Mouse (Mus musculus) ovary, postnatal 36 days (tissue): ENCODE measurements around the gene Mettl3.
"Not testable (repeated sequence)": the region's sequence is repeated elsewhere in the genome, so short reads cannot be mapped to it uniquely, and the experiment has no call there.

Source experiments
- DNase-seq: peaks from one replicate; pipeline ENCODE4 v3.0.0; 2022; ENCODE audit warnings: low spot score, mixed read lengths

Gene Mettl3

GRCm38 (mm10) chr14:52304644-52305271 is at the start of gene Mettl3:
Mettl3 (minus strand) TSS chr14:52305128.
- peak; percentile 86 for DNase-seq

GRCm38 (mm10) chr14:52339512-52339852 is 34.6 kb upstream of the Mettl3 start:
- no peak for DNase-seq

GRCm38 (mm10) chr14:52338751-52339511 is 34.0 kb upstream of the Mettl3 start:
- DNase-seq, result no peak

- DNase-seq, result no peak
Measured at GRCm38 (mm10) chr14:52332171-52332570, 27.2 kb upstream of the Mettl3 start.

- no peak for DNase-seq
Measured at GRCm38 (mm10) chr14:52331069-52331750, 26.3 kb upstream of the Mettl3 start.

- DNase-seq, result no peak
Measured at GRCm38 (mm10) chr14:52327910-52328812, 23.2 kb upstream of the Mettl3 start, which contains the start of gene Sall2. Sall2 (minus strand) TSS chr14:52328762.

- no peak for DNase-seq
Measured at GRCm38 (mm10) chr14:52327375-52327901, 22.5 kb upstream of the Mettl3 start.

- DNase-seq, result no peak
Measured at GRCm38 (mm10) chr14:52325890-52326289, 21.0 kb upstream of the Mettl3 start.

- no peak for DNase-seq
Measured at GRCm38 (mm10) chr14:52319361-52319760, 14.4 kb upstream of the Mettl3 start.

GRCm38 (mm10) chr14:52316441-52317225 is 11.7 kb upstream of the Mettl3 start:
- no peak for DNase-seq

- DNase-seq, result peak; percentile 77
Measured at GRCm38 (mm10) chr14:52315792-52316440, 11.0 kb upstream of the Mettl3 start.

- no peak for DNase-seq
Measured at GRCm38 (mm10) chr14:52315283-52315780, 10.4 kb upstream of the Mettl3 start.

- no peak for DNase-seq
Measured at GRCm38 (mm10) chr14:52314808-52315150, 9.9 kb upstream of the Mettl3 start.

GRCm38 (mm10) chr14:52313931-52314807 is 9.2 kb upstream of the Mettl3 start:
- DNase-seq, result no peak

- no peak for DNase-seq
Measured at GRCm38 (mm10) chr14:52310906-52311305, 6.0 kb upstream of the Mettl3 start.

- DNase-seq, result not testable (repeated sequence)
Measured at GRCm38 (mm10) chr14:52310343-52310742, 5.4 kb upstream of the Mettl3 start.

- DNase-seq, result no peak
Measured at GRCm38 (mm10) chr14:52306100-52306499, 1.2 kb upstream of the Mettl3 start.

GRCm38 (mm10) chr14:52303517-52303916 is 1.4 kb downstream of the Mettl3 start:
- not testable (repeated sequence) for DNase-seq

- DNase-seq, result no peak
Measured at GRCm38 (mm10) chr14:52295558-52296264, 9.2 kb downstream of the Mettl3 start.
